Mouse (Mus musculus): ENCODE data around the gene Srp9. TPM values are rescaled to one million over a fixed set of nuclear protein-coding genes. Genes with fewer than 3 reads are reported as not detected.

The Srp9 gene
- 100 and 101 TPM in 2 replicates for polyA plus RNA-seq (2012; rRNA removed)

GRCm38 (mm10) chr1:182124506-182124905 is at the start of gene Srp9:
Srp9 (plus strand) TSS chr1:182124737.

GRCm38 (mm10) chr1:182164386-182164785 is 39.8 kb downstream of the Srp9 start, which contains the start of gene Vmn1r1:
Vmn1r1 (minus strand) TSS chr1:182164486.

Other genes with a start within 250 kb of the Srp9 start
- gene Enah, start 104.7 kb upstream of the Srp9 start, polyA plus RNA-seq (2012; rRNA removed): 99.7 and 108 TPM in 2 replicates
- gene Vmn1r1, start 39.7 kb downstream of the Srp9 start, polyA plus RNA-seq (2012; rRNA removed): not detected in 2 replicates
- 32.4 and 41.3 TPM in 2 replicates for gene Degs1, start 158.1 kb downstream of the Srp9 start, polyA plus RNA-seq (2012; rRNA removed)
- 27.1 and 28.4 TPM in 2 replicates for gene Fbxo28, start 216.9 kb downstream of the Srp9 start, polyA plus RNA-seq (2012; rRNA removed)